24 mouse cellular contexts compared by ENCODE assay signal in the genomic region with DNA sequence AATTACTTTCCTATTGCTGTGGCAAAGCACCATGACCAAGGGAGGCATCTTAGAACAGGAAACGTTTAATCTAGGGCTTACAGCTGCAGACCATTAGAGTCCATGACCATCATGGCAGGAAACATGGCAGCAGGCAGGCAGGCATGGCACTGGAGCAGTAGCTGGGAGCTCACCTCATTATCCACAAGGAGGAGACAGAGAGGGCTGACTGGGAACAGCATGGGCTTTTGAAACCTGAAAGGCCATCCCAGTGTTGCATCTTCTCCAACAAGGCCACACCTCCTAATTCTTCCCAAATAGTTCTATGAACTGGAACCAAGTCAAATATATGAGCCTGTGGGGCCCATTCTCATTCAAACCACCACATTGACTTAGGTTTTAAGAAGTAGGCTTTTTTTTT. TPM values are rescaled to one million over a fixed set of nuclear protein-coding genes. Genes with fewer than 3 reads are reported as not detected.
DNase-seq lines count a peak whose midpoint lies in the region; ATAC-seq and TF ChIP-seq lines count a peak whose summit lies in the region.
"Had no signal": no experiment of that assay in that cellular context is flagged by ENCODE, and none has a peak within 500 bp of the region (broad histone marks: within the 10 kb centered on the region; RNA-seq: fewer than 3 reads in every experiment).

No protein-coding gene starts in this region.

- H3K4me3 ChIP-seq in heart, postnatal 0 days (ENCODE audit: low read depth, low read length): no peak overlapping the region
- no peak overlapping the region for H3K4me3 ChIP-seq in ES-E14 (ENCODE audit: insufficient read depth in 1 of 2, low read depth in 1 of 2, low read length in 2 of 2, poor library complexity in 1 of 2, severe bottlenecking in 1 of 2)
- H3K4me3 ChIP-seq in lung, adult 2 months (replicated peaks; ENCODE audit: extremely low read depth, low read depth, low read length): no peak overlapping the region
- H3K4me3 ChIP-seq in embryonic facial prominence, embryonic 10.5 days: no peak overlapping the region
- H3K4me3 ChIP-seq: embryonic facial prominence, embryonic 15.5 days; erythroblast, embryonic 14.5 days; forebrain, embryonic 10.5 days; heart, embryonic 12.5 days; hindbrain, embryonic 12.5 days had no signal

- peak; percentile 22 for TF ChIP-seq CTCF in heart, postnatal 0 days (IDR thresholded peaks at IDR 0.05; ENCODE audit: low read depth)
- TF ChIP-seq CTCF in lung, adult 2 months (IDR thresholded peaks at IDR 0.05; ENCODE audit: insufficient read depth, low read length): no peak

- intact Hi-C loops in left cerebral cortex, postnatal 4 days (cut with DNase I): no loop called here

- peaks cover 22% of the 10 kb centered on the region for H3K36me3 ChIP-seq in heart, postnatal 0 days (replicated peaks; ENCODE audit: control insufficient read depth, insufficient read depth, low read length)
- H3K36me3 ChIP-seq in ES-E14 (ENCODE audit: control insufficient read depth, insufficient read depth, low read length, poor library complexity, severe bottlenecking): peaks cover 8% of the 10 kb centered on the region; the same call in 1 of the 2 replicates
- H3K36me3 ChIP-seq in embryonic facial prominence, embryonic 10.5 days (replicated peaks): peaks cover 38% of the 10 kb centered on the region

- no peak overlapping the region for H3K27ac ChIP-seq in heart, postnatal 0 days (ENCODE audit: low read depth)
- no peak overlapping the region for H3K27ac ChIP-seq in ES-E14 (ENCODE audit: insufficient read depth, low read depth, low read length, poor library complexity, severe bottlenecking)
- no peak overlapping the region for H3K27ac ChIP-seq in embryonic facial prominence, embryonic 10.5 days (replicated peaks)
- H3K27ac ChIP-seq: embryonic facial prominence, embryonic 15.5 days; forebrain, embryonic 10.5 days; hindbrain, embryonic 12.5 days had no signal

- no peaks in the 10 kb centered on the region for H3K4me1 ChIP-seq in heart, postnatal 0 days (ENCODE audit: control insufficient read depth, insufficient read depth)
- H3K4me1 ChIP-seq in ES-E14 (ENCODE audit: control insufficient read depth in 2 of 2, insufficient read depth in 2 of 2, low read length in 2 of 2, poor library complexity in 1 of 2): no peaks in the 10 kb centered on the region
- H3K4me1 ChIP-seq in lung, adult 2 months (ENCODE audit: control insufficient read depth, insufficient read depth, low read length): no peaks in the 10 kb centered on the region
- H3K4me1 ChIP-seq in embryonic facial prominence, embryonic 10.5 days: no peaks in the 10 kb centered on the region
- H3K4me1 ChIP-seq: embryonic facial prominence, embryonic 15.5 days; forebrain, embryonic 10.5 days; heart, embryonic 12.5 days; hindbrain, embryonic 12.5 days had no signal

- 86% methylated on average over 1 of the region's 1 CpGs for WGBS in heart, postnatal 0 days
- 88% methylated on average over 1 of the region's 1 CpGs for WGBS in lung, adult 2 months
- WGBS in embryonic facial prominence, embryonic 10.5 days: 90% methylated on average over 1 of the region's 1 CpGs

- no peaks in the 10 kb centered on the region for H3K27me3 ChIP-seq in heart, postnatal 0 days (ENCODE audit: control insufficient read depth, insufficient read depth, low read length)
- H3K27me3 ChIP-seq in embryonic facial prominence, embryonic 10.5 days (replicated peaks; ENCODE audit: low read depth, poor library complexity, severe bottlenecking): no peaks in the 10 kb centered on the region
- H3K27me3 ChIP-seq: embryonic facial prominence, embryonic 15.5 days; heart, embryonic 12.5 days; hindbrain, embryonic 12.5 days had no signal

- no peak for TF ChIP-seq EP300 in heart, postnatal 0 days (IDR thresholded peaks at IDR 0.05; ENCODE audit: low read depth)

- H3K4me2 ChIP-seq in heart, postnatal 0 days (ENCODE audit: low read depth, low read length): no peak overlapping the region
- H3K4me2 ChIP-seq: embryonic facial prominence, embryonic 15.5 days; heart, embryonic 12.5 days; hindbrain, embryonic 12.5 days had no signal

- no peak for ATAC-seq in heart, postnatal 0 days (ENCODE audit: insufficient read depth, low read depth)
- ATAC-seq: activated CD4-positive, CD25-positive, alpha-beta regulatory T cell, adult 4 months; forebrain, embryonic 14.5 days; hindbrain, embryonic 16.5 days; inflammation-experienced regulatory T-cells, adult 6 months had no signal

- no peak for TF ChIP-seq POLR2A in lung, adult 2 months (IDR thresholded peaks at IDR 0.05; ENCODE audit: borderline replicate concordance, extremely low read depth, low read depth, low read length)

- H3K9ac ChIP-seq in heart, postnatal 0 days (replicated peaks; ENCODE audit: low read depth, low read length): no peak overlapping the region
- H3K9ac ChIP-seq in ES-E14 (ENCODE audit: insufficient read depth, low read depth, low read length, poor library complexity, severe bottlenecking): no peak overlapping the region
- H3K9ac ChIP-seq: embryonic facial prominence, embryonic 15.5 days; heart, embryonic 12.5 days; hindbrain, embryonic 12.5 days had no signal

- in situ Hi-C loops in ES-E14 (cut with MboI; ENCODE audit: low sequenced_read_pairs in 2 of 2, unreplicated experiment in 2 of 2): no loop called here

- peaks cover 4% of the 10 kb centered on the region; the same call in 1 of the 2 replicates for H3K9me3 ChIP-seq in heart, postnatal 0 days (replicated peaks; ENCODE audit: control insufficient read depth, low read length)
- H3K9me3 ChIP-seq in ES-E14 (ENCODE audit: control insufficient read depth, insufficient read depth, low read depth, low read length): no peaks in the 10 kb centered on the region
- peaks cover 6% of the 10 kb centered on the region; the same call in 1 of the 2 replicates for H3K9me3 ChIP-seq in embryonic facial prominence, embryonic 10.5 days
- H3K9me3 ChIP-seq: embryonic facial prominence, embryonic 15.5 days; hindbrain, embryonic 12.5 days had no signal

- no peak for DNase-seq in heart, postnatal 0 days (ENCODE audit: low spot score)
- DNase-seq in heart, adult 8-10 months (ENCODE audit: low spot score): no peak
- DNase-seq in 3T3-L1 (ENCODE audit: low read depth, low spot score): peak; percentile 34
- peak; percentile 15 for DNase-seq in ES-E14 (ENCODE audit: low read depth, low spot score)
- peak; percentile 13 for DNase-seq in WW6 (ENCODE audit: low read depth, low spot score)
- DNase-seq in lung, adult 2 months: no peak
- DNase-seq in embryonic facial prominence, embryonic 10.5 days (ENCODE audit: low spot score): no peak
- no peak for DNase-seq in left cerebral cortex, postnatal 4 days
- DNase-seq: adrenal gland, adult 2 months; adrenal gland, postnatal 25 days; cerebellum, adult 18-20 months; cerebellum, postnatal 10 days; heart, adult 18-20 months; heart, postnatal 4 days; kidney, adult 18-20 months had no signal

TF ChIP-seq in ES-E14, 5 proteins besides CTCF, POLR2A, EP300 and RAD21:
- no peak for TF ChIP-seq HCFC1 (IDR thresholded peaks at IDR 0.05; ENCODE audit: borderline replicate concordance, insufficient read depth, low read length)
- no peak for TF ChIP-seq MAFK (IDR thresholded peaks at IDR 0.05; ENCODE audit: insufficient read depth, low read depth, low read length)
- no peak for TF ChIP-seq ZC3H11A (IDR thresholded peaks at IDR 0.05; ENCODE audit: borderline replicate concordance, low read depth, low read length)
- 0 out of 2 replicates have a peak, but pooled peaks have one; percentile 18 for TF ChIP-seq ZNF384 (IDR thresholded peaks at IDR 0.05; ENCODE audit: low read depth, low read length)
TF ChIP-seq in ES-E14: peak in this region for 1.

RNA-seq across cellular contexts. Expression of gene Ttc30b, which starts 38.1 kb away (rescaled TPM):
- total RNA-seq in heart, postnatal 0 days (2014; rRNA removed; ENCODE audit: low replicate concordance): 22.6 and 26.7 TPM in 2 replicates
- 13.8 and 14.0 TPM in 2 replicates for polyA plus RNA-seq in heart, postnatal 0 days (2015; fragmentation: Nextera tagmentation; extraction: Ambion mirVana)
- 10 to 100 TPM; 14.6 to 20.9 (median 16.8) TPM for total RNA-seq in heart, adult 8-10 months (2022)
- 2.3 and 2.6 TPM in 2 replicates for total RNA-seq in ES-E14 (2012; rRNA removed)
- polyA plus RNA-seq in lung, adult 2 months (2012; rRNA removed): 15.7 and 17.5 TPM in 2 replicates
- 6.2 and 7.0 TPM in 2 replicates for polyA plus RNA-seq in embryonic facial prominence, embryonic 10.5 days (2016; fragmentation: Nextera tagmentation; extraction: Ambion mirVana)
- 10 to 100 TPM; 13.6 to 14.4 TPM for total RNA-seq in left cerebral cortex, postnatal 4 days (2021)
- polyA plus RNA-seq: erythroblast, embryonic 14.5 days had no signal

Comparison
In these comparisons a context has a peak if more than half of its experiments do, and no peak if none do; other contexts are left out.
1. DNase-seq: peak in 3T3-L1 (single experiment), ES-E14 (single experiment) and WW6 (single experiment); none in heart, postnatal 0 days (single experiment), heart, adult 8-10 months (single experiment), lung, adult 2 months (single experiment), embryonic facial prominence, embryonic 10.5 days (single experiment) and left cerebral cortex, postnatal 4 days (single experiment).